Mouse (Mus musculus) embryonic stem cell, embryonic (primary cell): ENCODE measurements at regions not wholly inside any gene's neighbourhood (a gene's known extent, or its start where the extent isn't known, plus 50 kb on each side); places are given as distances from the start of the nearest gene placed in this dataset.

Experiments used
- CTCF ChIA-PET, 4 experiments: fragments of 300-600 bp in 2 of 4; fragments of 350-600 bp in 2 of 4; sonication (Branson Sonifier 250); formaldehyde crosslinking; loops; one replicate each; lab custom pipeline; 2022; ENCODE audit warnings: inconsistent platforms in 2 of 4; lab: Charles Lee
- POLR2A ChIA-PET, 4 experiments: fragments of 300-600 bp in 2 of 4; fragments of 350-600 bp in 2 of 4; sonication (Branson Sonifier 250); formaldehyde crosslinking; loops; one replicate each; lab custom pipeline; 2022; ENCODE audit warnings: antibody characterized with exemption in 4 of 4, inconsistent platforms in 1 of 4; lab: Charles Lee

DNA sequence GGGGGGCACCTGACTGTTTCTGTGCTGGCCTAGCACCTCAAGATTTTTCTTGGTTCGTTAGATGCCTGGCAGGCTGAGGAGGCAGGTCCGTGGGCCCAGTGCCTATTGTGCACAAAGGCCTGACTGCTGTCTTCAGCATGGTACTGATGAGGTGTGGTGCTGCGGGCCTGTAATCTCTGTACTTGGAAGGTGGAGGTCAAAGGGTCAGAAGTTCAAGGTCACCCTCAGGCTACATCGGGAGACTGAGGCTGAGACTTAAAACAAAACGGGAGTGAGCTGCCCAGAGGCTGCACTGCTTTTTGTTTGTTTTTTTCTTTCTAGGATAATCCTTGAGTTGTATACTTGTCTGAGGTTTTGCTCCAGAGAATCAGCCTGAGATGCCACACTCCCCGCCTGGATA, 234.4 kb downstream of the Sipa1l2 start:
- POLR2A ChIA-PET = interaction anchor here in 3 of 4 experiments (1.1 to 3.7 kb wide), 4 partner anchors 8 to 79 kb away, joined by 4 to 25 read pairs (median 6); no protein-coding TSS in a partner anchor

DNA sequence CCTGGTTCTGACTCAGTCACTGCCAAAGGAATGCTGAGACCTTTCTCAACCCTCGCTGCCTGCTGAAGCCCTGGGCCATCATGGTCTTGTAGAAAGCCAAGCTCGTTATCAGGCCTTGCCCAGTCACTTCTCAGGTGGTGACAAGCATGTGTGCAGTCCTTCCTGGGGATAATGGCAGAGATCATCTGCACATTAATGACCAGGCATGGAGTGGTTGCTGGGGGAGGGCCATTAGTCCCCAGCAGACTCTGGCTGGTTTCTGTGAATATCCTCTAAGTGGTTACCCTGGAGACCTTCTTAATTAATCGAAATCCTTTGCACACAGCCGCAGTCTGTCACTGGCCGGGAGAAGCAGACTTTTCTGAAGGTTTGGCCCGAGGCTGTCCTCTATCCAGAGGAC, 239.0 kb downstream of the Sipa1l2 start:
- ChIA-PET CTCF (no interaction called here), POLR2A (no interaction called here)

More for the DNA sequence above, 234.4 kb downstream of the Sipa1l2 start:
- CTCF ChIA-PET = no interaction called here

DNA sequence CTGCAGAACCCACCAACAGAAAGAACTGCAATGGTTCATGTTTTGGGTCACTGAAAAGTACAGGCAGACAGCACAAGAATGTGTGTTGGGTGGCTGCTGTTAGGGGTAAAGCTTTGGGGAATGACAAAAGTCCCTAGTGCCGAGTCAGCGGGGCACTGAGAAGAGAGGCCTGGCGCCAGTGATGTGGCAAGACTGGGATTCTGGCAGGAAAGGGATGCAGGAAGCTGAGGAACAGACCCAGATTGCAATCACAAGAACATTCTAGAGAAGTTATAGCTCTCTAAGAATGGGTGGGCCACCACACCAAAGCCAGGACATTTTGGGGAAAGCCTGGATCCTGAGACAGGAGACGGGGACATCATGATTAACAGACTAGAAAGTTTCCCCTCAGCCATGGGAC, 241.0 kb downstream of the Sipa1l2 start:
- ChIA-PET CTCF (interaction anchor here in 1 of 4 experiments (0.6 kb wide), 1 partner anchor 141 kb away, joined by 3 read pairs; no protein-coding TSS in a partner anchor), POLR2A (interaction anchor here in 3 of 4 experiments (0.9 to 4.1 kb wide), 18 partner anchors 8 to 241 kb away, joined by 3 to 25 read pairs (median 6); partner anchors contain the start of gene Sipa1l2 (in 1 of the 3))

DNA sequence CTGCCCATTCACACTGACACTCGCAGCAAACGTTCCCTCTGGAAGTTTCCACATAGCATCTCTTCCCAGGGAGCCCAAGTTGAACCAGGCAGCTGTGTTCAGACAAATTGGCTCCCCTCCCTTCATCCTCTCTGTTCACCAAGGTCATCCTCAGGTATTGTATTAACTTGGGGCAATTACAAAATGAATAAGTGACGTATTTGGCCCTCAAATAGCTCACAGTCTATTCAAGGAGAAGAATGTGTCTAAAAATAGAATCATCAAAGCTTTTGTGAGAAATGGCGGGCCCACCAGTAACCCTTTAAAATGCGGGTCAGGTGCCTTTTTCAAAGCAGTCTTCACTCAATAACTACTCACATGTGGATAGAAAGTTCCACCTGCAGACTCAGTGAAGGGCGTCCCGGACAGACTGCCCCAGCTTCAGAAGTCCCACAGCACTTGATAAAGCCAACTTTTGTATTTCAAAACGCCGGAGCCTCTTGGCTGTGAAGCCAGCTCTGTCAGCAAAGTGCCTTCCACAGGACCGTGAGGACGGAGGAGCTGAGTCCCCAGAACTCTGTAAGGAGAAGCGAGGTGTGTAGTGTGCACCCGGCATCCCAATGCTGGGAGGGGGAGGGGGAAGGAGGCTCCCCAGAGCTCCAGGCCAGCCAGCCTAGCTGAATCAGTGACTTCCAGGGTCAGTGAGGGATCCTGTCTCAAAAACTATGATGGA, 241.9 kb downstream of the Sipa1l2 start:
- ChIA-PET POLR2A (interaction anchor here in 3 of 4 experiments (0.5 to 4.1 kb wide), 49 partner anchors 8 to 930 kb away, joined by 3 to 25 read pairs (median 4); partner anchors contain the start of gene Sipa1l2 (in 2 of the 3)), CTCF (interaction anchor here in 2 of 4 experiments (0.6 to 1.3 kb wide), 4 partner anchors 8 to 264 kb away, joined by 3 to 5 read pairs (median 4); no protein-coding TSS in a partner anchor)

DNA sequence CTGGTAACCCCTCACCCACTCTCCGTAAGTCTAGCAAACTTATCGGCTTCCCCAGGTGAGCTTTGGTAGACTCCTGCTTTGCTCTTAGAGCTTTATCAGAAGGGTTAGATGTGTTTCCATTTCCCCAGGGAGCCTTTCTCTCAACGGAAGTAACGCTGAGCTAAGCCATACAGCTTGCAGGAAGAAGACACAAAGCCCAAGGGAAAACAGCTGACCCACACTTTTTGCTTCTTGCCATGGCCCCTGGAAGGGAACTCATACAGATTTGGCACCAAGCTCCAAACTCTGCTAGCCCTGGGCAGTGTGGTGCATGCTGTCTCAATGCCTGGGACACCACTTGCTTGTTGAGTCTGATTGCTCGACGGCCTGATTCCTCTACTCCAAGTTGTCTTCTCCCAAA, 242.6 kb downstream of the Sipa1l2 start:
- CTCF ChIA-PET = interaction anchor here in 2 of 4 experiments (0.8 to 1.3 kb wide), 3 partner anchors 44 to 212 kb away, joined by 3 to 4 read pairs (median 3); no protein-coding TSS in a partner anchor
- POLR2A ChIA-PET = interaction anchor here in 3 of 4 experiments (0.8 to 4.1 kb wide), 37 partner anchors 8 to 420 kb away, joined by 3 to 25 read pairs (median 5); partner anchors contain the start of gene Sipa1l2 (in 2 of the 3)

DNA sequence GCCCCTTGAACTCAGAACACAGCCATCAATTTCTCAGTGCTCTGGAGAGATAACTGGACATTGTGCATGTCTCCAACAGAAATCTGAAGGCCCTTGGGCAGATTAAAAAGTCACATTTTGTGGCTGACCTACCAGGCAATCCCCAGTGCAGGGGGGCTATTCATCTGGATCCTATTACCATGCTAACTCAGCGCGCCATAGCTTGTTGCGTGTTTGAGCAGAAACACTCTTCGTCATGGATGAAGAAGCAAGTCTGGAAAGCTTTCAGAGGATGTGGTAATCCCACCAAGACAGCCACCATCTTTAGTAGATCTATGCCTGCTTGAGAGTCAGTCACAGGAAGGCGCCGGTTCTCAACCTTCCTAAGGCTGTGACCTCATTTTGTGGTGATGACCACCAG, 243.9 kb downstream of the Sipa1l2 start:
- ChIA-PET POLR2A (interaction anchor here in 3 of 4 experiments (0.6 to 4.1 kb wide), 4 partner anchors 10 to 51 kb away, joined by 3 to 25 read pairs (median 12); no protein-coding TSS in a partner anchor), CTCF (interaction anchor here in 1 of 4 experiments (1.1 kb wide), 1 partner anchor 45 kb away, joined by 4 read pairs; no protein-coding TSS in a partner anchor)

DNA sequence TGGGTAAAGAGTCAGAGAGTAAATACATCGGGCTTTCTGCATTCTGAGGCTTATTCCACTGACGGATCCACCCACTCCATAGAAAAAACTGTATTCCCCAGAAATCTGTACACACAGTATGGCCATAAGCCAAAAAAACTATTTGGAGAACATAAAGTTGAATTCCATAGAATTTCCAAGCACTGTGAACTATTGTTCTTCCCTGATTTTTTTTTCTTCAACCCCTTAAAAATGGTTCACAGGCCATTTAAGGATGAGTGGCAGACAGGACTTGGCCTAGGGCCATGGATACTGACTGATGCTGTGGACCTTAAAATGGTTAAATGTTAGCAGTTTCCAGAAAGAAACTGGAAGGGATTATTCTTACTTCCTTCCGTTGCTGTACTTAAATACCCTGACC, 247.0 kb downstream of the Sipa1l2 start:
- ChIA-PET CTCF (no interaction called here), POLR2A (no interaction called here)

DNA sequence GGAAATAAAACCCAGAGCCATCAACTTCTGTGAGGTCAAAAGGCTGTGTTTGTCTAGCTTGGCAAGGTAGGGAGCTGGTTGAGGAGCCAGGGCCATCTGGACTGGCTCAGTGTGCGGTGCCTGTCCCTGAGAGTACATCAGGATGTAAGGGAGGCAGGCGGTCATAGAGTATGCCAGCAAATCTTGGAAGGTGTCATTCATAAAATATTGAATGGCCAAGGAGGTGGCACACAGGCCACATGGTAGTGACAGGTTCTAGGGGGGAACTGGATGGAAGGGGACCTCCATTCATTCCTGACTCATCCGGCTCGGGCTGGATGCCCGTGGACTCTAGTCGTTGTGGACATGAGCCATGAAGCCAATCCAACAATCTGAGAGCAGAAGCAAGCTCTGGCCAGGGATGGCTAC, 252.0 kb downstream of the Sipa1l2 start:
- POLR2A ChIA-PET = interaction anchor here in 1 of 4 experiments (4.7 kb wide), 1 partner anchor 10 kb away, joined by 21 read pairs; no protein-coding TSS in a partner anchor
- CTCF ChIA-PET = no interaction called here

DNA sequence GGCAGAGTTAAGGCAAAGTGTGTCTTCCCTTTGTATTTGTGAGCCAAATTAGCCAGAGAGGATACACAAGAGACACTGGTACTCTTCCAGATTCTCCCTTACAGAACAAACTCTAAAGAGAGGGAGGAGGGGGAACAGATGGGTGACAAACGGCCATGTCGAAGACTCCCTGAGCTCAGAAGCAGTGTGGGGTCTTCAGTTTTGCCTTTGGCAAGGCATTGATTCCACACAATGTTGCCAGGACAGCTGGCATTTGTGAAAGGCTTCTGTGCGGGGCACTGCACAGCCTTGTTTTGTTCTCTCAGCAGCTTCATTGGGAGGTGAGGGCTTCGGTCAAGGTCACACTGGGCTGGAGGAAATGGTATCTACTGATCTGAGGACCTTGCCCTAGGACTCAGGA, 253.9 kb downstream of the Sipa1l2 start:
- CTCF ChIA-PET = interaction anchor here in 2 of 4 experiments (0.7 to 0.9 kb wide), 2 partner anchors 133 to 551 kb away, joined by 3 to 4 read pairs; no protein-coding TSS in a partner anchor
- POLR2A ChIA-PET = interaction anchor here in 3 of 4 experiments (0.7 to 4.7 kb wide), 11 partner anchors 10 to 99 kb away, joined by 3 to 21 read pairs (median 3); no protein-coding TSS in a partner anchor

DNA sequence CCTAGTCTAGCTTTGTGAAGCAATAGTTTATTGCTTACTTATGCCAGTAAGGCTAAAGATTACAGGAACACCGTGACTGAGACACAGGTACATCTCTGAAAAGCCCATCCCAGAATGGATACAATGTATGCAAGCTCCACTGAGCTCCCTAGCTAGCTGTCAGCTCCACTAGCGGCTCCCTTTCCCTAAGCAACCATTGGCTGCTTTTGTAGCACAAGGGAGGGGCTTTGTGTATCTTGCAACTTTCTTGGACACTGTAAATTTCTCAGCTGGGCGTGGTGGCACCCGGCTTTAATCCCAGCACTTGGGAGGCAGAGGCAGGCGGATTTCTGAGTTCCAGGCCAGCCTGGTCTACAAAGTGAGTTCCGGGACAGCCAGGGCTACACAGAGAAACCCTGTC, 254.6 kb downstream of the Sipa1l2 start:
- CTCF ChIA-PET = interaction anchor here in 3 of 4 experiments (0.6 to 1.2 kb wide), 6 partner anchors 13 to 551 kb away, joined by 3 to 6 read pairs (median 3); partner anchors contain the start of gene Sipa1l2 (in 1 of the 3)
- POLR2A ChIA-PET = interaction anchor here in 3 of 4 experiments (0.7 to 4.7 kb wide), 15 partner anchors 9 to 100 kb away, joined by 3 to 21 read pairs (median 3); no protein-coding TSS in a partner anchor

DNA sequence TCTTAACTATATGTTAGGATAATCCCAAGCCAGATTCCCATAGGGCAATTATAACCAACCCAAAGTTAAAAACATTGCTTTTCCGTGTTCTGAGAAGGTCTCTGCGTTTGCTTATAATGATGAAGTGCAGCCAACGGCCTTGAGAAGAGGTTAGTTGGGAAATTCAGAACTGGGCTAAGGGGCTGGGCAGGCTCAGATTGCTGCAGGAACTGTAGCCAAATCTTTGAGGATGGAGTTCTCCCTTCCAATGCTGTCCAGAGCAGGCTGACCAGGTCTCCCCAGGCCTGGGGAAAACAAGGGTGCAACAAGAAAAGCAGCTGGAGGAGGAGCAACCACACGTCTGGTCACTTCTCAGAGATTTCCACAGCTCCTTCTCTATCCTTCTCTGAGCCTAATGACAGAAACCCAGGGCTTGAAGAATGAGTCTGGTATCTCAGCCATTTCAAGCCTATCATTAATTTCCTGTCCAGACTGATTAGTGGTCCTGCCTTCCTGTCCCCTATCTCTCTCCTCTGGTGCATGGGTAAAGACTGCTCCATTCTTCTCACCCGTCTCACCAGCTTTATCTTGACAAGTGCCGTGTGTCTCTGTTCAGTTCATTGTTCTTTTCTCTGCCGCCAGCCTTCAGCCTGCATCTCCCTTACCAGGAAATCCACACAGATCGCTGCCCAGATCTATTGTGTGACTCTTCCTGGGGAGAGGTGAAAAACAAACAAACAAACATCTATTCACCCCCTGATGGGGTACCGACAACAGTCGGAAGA, 255.2 kb downstream of the Sipa1l2 start:
- ChIA-PET POLR2A (interaction anchor here in 3 of 4 experiments (0.6 to 4.7 kb wide), 14 partner anchors 13 to 450 kb away, joined by 3 to 21 read pairs (median 3); no protein-coding TSS in a partner anchor), CTCF (interaction anchor here in 3 of 4 experiments (0.6 to 1.2 kb wide), 5 partner anchors 9 to 552 kb away, joined by 3 to 6 read pairs (median 3); partner anchors contain the start of gene Sipa1l2 (in 1 of the 3))

DNA sequence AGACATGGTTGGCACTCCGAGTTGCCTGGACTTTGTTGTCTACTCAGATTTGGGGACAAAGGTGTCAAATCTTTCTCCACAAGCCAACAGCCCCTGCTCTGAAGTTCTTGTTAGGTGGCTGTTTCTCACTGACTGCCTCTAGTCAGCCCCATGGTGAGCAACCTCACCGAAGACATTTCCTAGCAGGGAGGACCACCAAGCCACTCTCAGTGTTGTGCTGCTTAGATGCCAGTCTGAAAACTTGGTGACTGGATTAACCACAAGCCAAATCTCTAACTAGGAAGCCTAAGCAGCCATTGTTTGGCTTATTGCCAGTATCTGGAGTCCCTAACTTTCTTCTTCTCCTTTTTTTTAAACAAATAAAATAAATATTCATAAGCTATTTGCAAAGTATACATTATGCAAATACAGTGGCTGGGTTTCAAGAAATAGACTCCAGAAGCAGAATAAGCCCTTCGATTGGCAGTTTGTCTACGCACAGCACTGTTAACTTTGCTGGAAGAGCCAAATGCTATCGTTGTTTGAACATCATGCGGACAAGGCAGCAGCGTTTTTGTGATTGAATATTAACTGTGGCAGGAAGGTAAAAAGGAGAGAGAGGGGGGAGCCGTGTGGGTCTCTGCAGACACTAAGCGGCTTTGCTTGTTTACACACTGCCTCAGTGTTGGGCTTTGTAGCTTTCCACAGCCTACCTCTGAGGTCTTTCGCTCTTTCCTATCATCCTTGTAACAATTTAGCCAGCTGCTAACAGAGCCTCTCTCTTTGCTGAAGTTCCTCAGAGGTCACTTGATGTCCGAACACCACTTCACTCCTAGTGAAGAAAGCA, 257.4 kb downstream of the Disc1 start:
- POLR2A ChIA-PET = interaction anchor here in 2 of 4 experiments (0.6 to 1.7 kb wide), 5 partner anchors 16 to 1274 kb away, joined by 3 to 8 read pairs (median 5); no protein-coding TSS in a partner anchor
- CTCF ChIA-PET = interaction anchor here in 1 of 4 experiments (0.6 kb wide), 1 partner anchor 264 kb away, joined by 3 read pairs; no protein-coding TSS in a partner anchor
